Mouse (Mus musculus): ENCODE data around the gene Snx11.

- TF ChIP-seq CTCF (IDR thresholded peaks at IDR 0.05; ENCODE audit: control insufficient read depth, insufficient read depth, insufficient replicate concordance, low read depth, low read length): no peak
- no peak for TF ChIP-seq POLR2A (IDR thresholded peaks at IDR 0.05; ENCODE audit: control insufficient read depth, low read depth, low read length)
Observed at GRCm38 (mm10) chr11:96822675-96823470, 45.5 kb upstream of the Snx11 start.
